Mouse (Mus musculus) heart, embryonic 13.5 days (tissue): ENCODE measurements around the gene Mafg. TPM values are rescaled to one million over a fixed set of nuclear protein-coding genes. Genes with fewer than 3 reads are reported as not detected.
"Not testable (repeated sequence)": the region's sequence is repeated elsewhere in the genome, so short reads cannot be mapped to it uniquely, and the experiment has no call there.

Source experiments
- ATAC-seq: fragments of 200-750 bp; cut with Nextera tagmentation; 2 replicates; pipeline ENCODE4 v1.8.0; 2017; ENCODE audit warnings: moderate TSS enrichment; ENCODE audit not compliant: insufficient number of reproducible peaks, low FRiP score, low TSS enrichment; ENCODE audit errors: extremely low read depth
- H3K27ac ChIP-seq: fragments of 300-500 bp; sonication (generic); replicated peaks from 2 replicates; pipeline ENCODE4 v1.5.1; 2015; ENCODE audit warnings: moderate library complexity, mild to moderate bottlenecking, inconsistent platforms
- H3K27me3 ChIP-seq: fragments of 300-500 bp; sonication (generic); replicated peaks from 2 replicates; pipeline ENCODE4 v1.6.1; 2015; ENCODE audit warnings: mild to moderate bottlenecking, inconsistent platforms
- H3K36me3 ChIP-seq: fragments of 300-500 bp; sonication (generic); 2 replicates; pipeline ENCODE4 v1.6.1; 2015; ENCODE audit warnings: mild to moderate bottlenecking, inconsistent platforms
- H3K4me1 ChIP-seq: fragments of 300-500 bp; sonication (generic); 2 replicates; pipeline ENCODE4 v1.6.1; 2015; ENCODE audit warnings: inconsistent platforms
- H3K4me2 ChIP-seq: fragments of 300-500 bp; sonication (generic); 2 replicates; pipeline ENCODE4 v1.6.1; 2015; ENCODE audit warnings: inconsistent platforms, mild to moderate bottlenecking, moderate library complexity
- H3K4me3 ChIP-seq: fragments of 300-500 bp; sonication (generic); 2 replicates; pipeline ENCODE4 v1.5.1; 2015; ENCODE audit warnings: moderate library complexity, mild to moderate bottlenecking, inconsistent platforms
- H3K9ac ChIP-seq: fragments of 300-500 bp; sonication (generic); 2 replicates; pipeline ENCODE4 v1.6.1; 2015; ENCODE audit warnings: inconsistent platforms, mild to moderate bottlenecking, moderate library complexity
- H3K9me3 ChIP-seq: fragments of 300-500 bp; sonication (generic); 2 replicates; pipeline ENCODE4 v1.6.1; 2016; ENCODE audit warnings: inconsistent platforms
- WGBS: fragments of 180-500 bp; shearing (Covaris S2); methylation state at CpG from one replicate; pipeline ENCODE4 v1.1.7; 2015; ENCODE audit warnings: mixed read lengths; 5-methylcytosine and 5-hydroxymethylcytosine counted together
- polyA plus RNA-seq: library from polyadenylated mRNA; unstranded; fragments of >200 nt; fragmentation: Nextera tagmentation; extraction: Ambion mirVana; gene quantifications from 2 replicates; pipeline ENCODE4 v1.2.1, GENCODE M21; 2015

Gene Mafg
- polyA plus RNA-seq, 1 experiment from 2014 or later = 18.1 TPM

GRCm38 (mm10) chr11:120606764-120607163 is 26.6 kb downstream of the Mafg start:
- Histone ChIP-seq H3K4me2 (no peak overlapping the region), H3K27ac (peak overlapping the region; percentile 12; the same call in 1 of the 2 replicates), H3K9ac (no peak overlapping the region), H3K9me3 (no peaks in the 10 kb centered on the region), H3K4me3 (no peak overlapping the region), H3K36me3 (peaks cover 75% of the 10 kb centered on the region), H3K4me1 (peaks cover 39% of the 10 kb centered on the region), H3K27me3 (0 out of 2 replicates have a peak, but pooled peaks cover 12% of the 10 kb centered on the region)
- 71% methylated on average over 4 of the region's 4 CpGs for WGBS
- no peak for ATAC-seq

DNA sequence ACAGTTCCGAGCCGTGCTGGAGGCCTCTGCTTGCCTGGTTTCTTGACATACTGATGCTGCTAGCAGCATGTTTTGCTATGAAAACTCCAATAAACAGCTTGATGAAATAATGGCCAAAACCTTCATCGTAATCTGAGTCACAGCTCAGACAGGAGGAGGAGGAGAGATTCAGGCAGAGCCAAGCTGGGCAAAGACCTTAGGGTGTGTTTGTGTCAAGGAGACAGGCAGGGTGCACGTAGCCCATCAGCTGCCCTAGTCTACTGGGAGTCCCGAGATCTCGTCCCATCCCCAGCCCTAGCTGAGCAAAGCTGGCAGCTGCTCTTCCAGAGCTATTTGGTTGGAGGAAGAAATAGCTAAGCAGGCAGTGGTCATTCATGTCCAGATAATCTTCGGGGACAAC is 27.7 kb downstream of the Mafg start:
- Histone ChIP-seq H3K4me2 (no peak overlapping the region), H3K9me3 (no peaks in the 10 kb centered on the region), H3K4me1 (peaks cover 39% of the 10 kb centered on the region), H3K36me3 (peaks cover 75% of the 10 kb centered on the region), H3K9ac (peak overlapping the region; percentile 2; the same call in 1 of the 2 replicates), H3K27ac (no peak overlapping the region), H3K27me3 (0 out of 2 replicates have a peak, but pooled peaks cover 12% of the 10 kb centered on the region), H3K4me3 (no peak overlapping the region)
- WGBS = 88% methylated on average over 7 of the region's 7 CpGs
- ATAC-seq = no peak

DNA sequence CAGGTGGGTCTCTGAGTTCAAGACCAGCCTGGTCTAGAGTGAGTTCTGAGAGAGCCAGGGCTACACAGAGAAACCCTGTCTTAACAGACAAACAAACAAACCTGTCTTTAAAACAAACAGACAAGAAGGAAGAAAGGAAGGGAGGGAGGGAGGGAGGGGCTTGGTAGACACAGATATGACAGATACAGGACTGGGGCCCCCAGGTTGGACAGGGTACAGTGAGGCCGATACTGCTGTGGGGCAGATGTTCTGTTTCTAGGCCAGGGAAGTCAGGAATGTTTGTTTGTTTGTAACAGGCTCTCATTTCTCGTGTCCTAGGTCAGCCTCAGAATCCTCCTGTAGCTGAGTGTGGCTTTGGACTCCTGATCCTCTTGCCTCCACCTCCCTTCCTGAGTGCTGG is 29.9 kb downstream of the Mafg start:
- peaks cover 40% of the 10 kb centered on the region for H3K4me1 ChIP-seq
- no peak for ATAC-seq
- H3K27ac ChIP-seq = no peak overlapping the region
- WGBS = 67% methylated on average over 2 of the region's 2 CpGs
- peaks cover 75% of the 10 kb centered on the region for H3K36me3 ChIP-seq
- H3K4me3 ChIP-seq = no peak overlapping the region
- no peak overlapping the region for H3K4me2 ChIP-seq
- 0 out of 2 replicates have a peak, but pooled peaks cover 4% of the 10 kb centered on the region for H3K27me3 ChIP-seq
- no peaks in the 10 kb centered on the region for H3K9me3 ChIP-seq
- H3K9ac ChIP-seq = no peak overlapping the region

GRCm38 (mm10) chr11:120600716-120601115 is 32.7 kb downstream of the Mafg start:
- Histone ChIP-seq H3K36me3 (peaks cover 76% of the 10 kb centered on the region), H3K9ac (no peak overlapping the region), H3K4me1 (peaks cover 32% of the 10 kb centered on the region), H3K27me3 (no peaks in the 10 kb centered on the region), H3K4me2 (no peak overlapping the region), H3K4me3 (no peak overlapping the region), H3K9me3 (no peaks in the 10 kb centered on the region), H3K27ac (no peak overlapping the region)
- 88% methylated on average over 3 of the region's 3 CpGs for WGBS
- no peak for ATAC-seq

- ATAC-seq = no peak
- Histone ChIP-seq H3K36me3 (peaks cover 76% of the 10 kb centered on the region), H3K4me3 (peak overlapping the region; percentile 99), H3K4me1 (peaks cover 32% of the 10 kb centered on the region), H3K27me3 (no peaks in the 10 kb centered on the region), H3K27ac (peak overlapping the region; percentile 93), H3K4me2 (peak overlapping the region; percentile 85), H3K9ac (peak overlapping the region; percentile 87), H3K9me3 (no peaks in the 10 kb centered on the region)
- WGBS = 46% methylated on average over 17 of the region's 17 CpGs
Measured at GRCm38 (mm10) chr11:120598990-120599549, 34.3 kb downstream of the Mafg start.

- peak within 1 kb of the TSS; percentile 85 for H3K4me2 ChIP-seq
- peak within 1 kb of the TSS; percentile 99 for H3K4me3 ChIP-seq
- ATAC-seq = peak; percentile 96
- H3K27me3 ChIP-seq = no peaks in the 10 kb centered on the region
- WGBS = under 1% methylated on average over 85 of the region's 88 CpGs
- peaks cover 32% of the 10 kb centered on the region for H3K4me1 ChIP-seq
- peaks cover 76% of the 10 kb centered on the region for H3K36me3 ChIP-seq
- peak within 1 kb of the TSS; percentile 93 for H3K27ac ChIP-seq
- H3K9ac ChIP-seq = peak within 1 kb of the TSS; percentile 100
- no peaks in the 10 kb centered on the region for H3K9me3 ChIP-seq
Measured at GRCm38 (mm10) chr11:120598283-120598989, 35.0 kb downstream of the Mafg start, which contains the start of the genes Alyref and Anapc11. Gene Alyref (minus strand): TSS chr11:120598365. Gene Anapc11 (plus strand): TSS chr11:120598421.

- WGBS = 3% methylated on average over 98 of the region's 99 CpGs
Measured at GRCm38 (mm10) chr11:120597240-120598235, 35.9 kb downstream of the Mafg start.

DNA sequence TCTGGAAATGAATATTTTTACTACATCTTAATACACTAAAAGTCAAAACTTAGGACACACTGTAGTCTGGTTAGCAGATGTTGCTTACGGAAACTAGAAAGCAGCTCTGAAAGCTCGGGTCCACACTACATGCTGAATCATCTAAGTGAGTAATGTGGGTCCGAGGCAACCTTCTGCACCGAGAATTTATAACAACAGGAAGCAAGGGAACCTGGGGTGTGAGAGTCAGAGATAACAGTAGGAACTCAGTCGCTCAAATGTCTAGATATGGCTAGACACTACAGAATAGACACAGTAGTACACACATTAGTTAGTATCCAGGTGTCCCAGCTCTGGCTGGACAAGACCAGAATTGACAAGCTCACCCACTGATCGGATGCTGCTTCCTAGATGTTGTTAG is 44.9 kb downstream of the Mafg start:
- H3K4me3 ChIP-seq = no peak overlapping the region
- no peak overlapping the region for H3K4me2 ChIP-seq
- H3K9ac ChIP-seq = no peak overlapping the region
- no peak for ATAC-seq
- no peaks in the 10 kb centered on the region for H3K4me1 ChIP-seq
- peaks cover 5% of the 10 kb centered on the region for H3K9me3 ChIP-seq
- H3K27me3 ChIP-seq = no peaks in the 10 kb centered on the region
- WGBS = 75% methylated on average over 6 of the region's 6 CpGs
- no peak overlapping the region for H3K27ac ChIP-seq
- peaks cover 98% of the 10 kb centered on the region for H3K36me3 ChIP-seq

More at GRCm38 (mm10) chr11:120597240-120598235, 35.9 kb downstream of the Mafg start:
- Histone ChIP-seq H3K36me3 (peaks cover 76% of the 10 kb centered on the region), H3K27me3 (no peaks in the 10 kb centered on the region), H3K9ac (peak overlapping the region; percentile 100), H3K27ac (peak overlapping the region; percentile 93), H3K4me3 (peak overlapping the region; percentile 99), H3K4me2 (peak overlapping the region; percentile 85), H3K4me1 (peaks cover 32% of the 10 kb centered on the region), H3K9me3 (no peaks in the 10 kb centered on the region)
- ATAC-seq = peak; percentile 51

DNA sequence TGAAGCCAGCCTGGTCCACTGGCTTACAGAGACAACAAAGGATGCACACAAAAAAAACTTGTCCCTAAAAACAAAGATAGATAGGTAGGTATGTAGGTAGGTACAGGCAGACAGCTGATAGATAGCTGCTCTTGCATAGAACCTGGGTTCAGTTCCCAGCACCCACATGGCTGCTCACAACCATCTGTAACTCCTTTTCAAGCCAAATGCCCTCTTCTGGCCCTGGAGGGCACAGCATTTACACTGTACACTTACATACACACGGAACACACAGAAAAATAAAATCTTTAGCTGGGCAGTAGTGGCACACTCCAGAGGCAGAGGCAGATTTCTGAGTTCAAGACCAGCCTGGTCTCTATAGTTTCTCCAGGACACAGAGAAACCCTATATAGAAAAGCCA is 49.5 kb downstream of the Mafg start:
- Histone ChIP-seq H3K4me3 (no peak overlapping the region), H3K4me1 (peaks cover 26% of the 10 kb centered on the region), H3K9me3 (peaks cover 5% of the 10 kb centered on the region), H3K27ac (no peak overlapping the region), H3K9ac (no peak overlapping the region), H3K36me3 (peaks cover 71% of the 10 kb centered on the region), H3K4me2 (no peak overlapping the region), H3K27me3 (no peaks in the 10 kb centered on the region)
- ATAC-seq = no peak
- 92% methylated on average over 1 of the region's 1 CpGs for WGBS

DNA sequence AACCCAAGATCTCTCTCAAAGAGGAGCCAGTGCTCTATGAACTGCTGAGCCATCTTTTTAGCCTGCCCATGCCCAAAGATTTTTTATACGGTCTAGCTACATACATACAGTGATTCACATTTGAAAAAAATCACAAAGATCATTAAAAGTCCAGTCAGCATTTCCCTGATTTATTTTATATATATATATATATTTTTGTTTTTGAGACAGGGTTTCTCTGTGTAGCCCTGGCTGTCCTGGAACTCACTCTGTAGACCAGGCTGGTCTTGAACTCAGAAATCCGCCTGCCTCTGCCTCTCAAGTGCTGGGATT is 50.5 kb downstream of the Mafg start:
- 90% methylated on average over 2 of the region's 2 CpGs for WGBS
- peaks cover 71% of the 10 kb centered on the region for H3K36me3 ChIP-seq
- ATAC-seq, H3K9ac ChIP-seq, H3K4me2 ChIP-seq, H3K27ac ChIP-seq, H3K4me3 ChIP-seq, H3K27me3 ChIP-seq, H3K9me3 ChIP-seq: not testable (repeated sequence)
- peaks cover 33% of the 10 kb centered on the region for H3K4me1 ChIP-seq
